Mouse (Mus musculus): Measurements from ENCODE around the gene Khdc4. TPM values are rescaled to one million over a fixed set of nuclear protein-coding genes. Genes with fewer than 3 reads are reported as not detected.

Khdc4 gene
- polyA plus RNA-seq, 1 experiment, result 23.2 TPM

- peaks cover 20% of the 10 kb centered on the region for H3K36me3 ChIP-seq (ENCODE audit: control insufficient read depth, insufficient read depth, low read length)
- TF ChIP-seq POLR2A (IDR thresholded peaks at IDR 0.05; ENCODE audit: low read depth, low read length) (no peak), CTCF (IDR thresholded peaks at IDR 0.05; ENCODE audit: extremely low read depth, insufficient read length, insufficient replicate concordance, low read depth, low read length) (no peak)
- H3K27me3 ChIP-seq (ENCODE audit: control insufficient read depth, insufficient read depth, low read length), result no peaks in the 10 kb centered on the region
- peaks cover 20% of the 10 kb centered on the region; the same call in 1 of the 2 replicates for H3K4me1 ChIP-seq (ENCODE audit: control insufficient read depth, insufficient read depth, insufficient read length, low read length)
- no peak overlapping the region for H3K4me3 ChIP-seq (ENCODE audit: low read depth, low read length)
- H3K27ac ChIP-seq (ENCODE audit: insufficient read depth, low read depth, low read length), result no peak overlapping the region
- 62% methylated on average over 13 of the region's 13 CpGs for WGBS
Observed at GRCm38 (mm10) chr3:88650713-88651504, 34.7 kb upstream of the Khdc4 start.

- H3K4me1 ChIP-seq (ENCODE audit: control insufficient read depth, insufficient read depth, insufficient read length, low read length), result peaks cover 20% of the 10 kb centered on the region; the same call in 1 of the 2 replicates
- WGBS, result 54% methylated on average over 18 of the region's 18 CpGs
- H3K27me3 ChIP-seq (ENCODE audit: control insufficient read depth, insufficient read depth, low read length), result no peaks in the 10 kb centered on the region
- H3K27ac ChIP-seq (ENCODE audit: insufficient read depth, low read depth, low read length), result no peak overlapping the region; the same call in 1 of the 2 replicates
- peaks cover 9% of the 10 kb centered on the region for H3K36me3 ChIP-seq (ENCODE audit: control insufficient read depth, insufficient read depth, low read length)
- TF ChIP-seq CTCF (IDR thresholded peaks at IDR 0.05; ENCODE audit: extremely low read depth, insufficient read length, insufficient replicate concordance, low read depth, low read length) (no peak), POLR2A (IDR thresholded peaks at IDR 0.05; ENCODE audit: low read depth, low read length) (no peak)
- no peak overlapping the region for H3K4me3 ChIP-seq (ENCODE audit: low read depth, low read length)
Observed at GRCm38 (mm10) chr3:88651669-88652618, 33.7 kb upstream of the Khdc4 start.

GRCm38 (mm10) chr3:88652846-88653515 is 32.6 kb upstream of the Khdc4 start, which contains the start of gene Rxfp4:
Gene Rxfp4, minus strand, starts transcription at chr3:88653142.
- no peak for TF ChIP-seq POLR2A (IDR thresholded peaks at IDR 0.05; ENCODE audit: low read depth, low read length)
- TF ChIP-seq CTCF (IDR thresholded peaks at IDR 0.05; ENCODE audit: extremely low read depth, insufficient read length, insufficient replicate concordance, low read depth, low read length), result no peak
- H3K4me3 ChIP-seq (ENCODE audit: low read depth, low read length), result no peak within 1 kb of the TSS
- peaks cover 20% of the 10 kb centered on the region; the same call in 1 of the 2 replicates for H3K4me1 ChIP-seq (ENCODE audit: control insufficient read depth, insufficient read depth, insufficient read length, low read length)
- 70% methylated on average over 17 of the region's 17 CpGs for WGBS
- H3K36me3 ChIP-seq (ENCODE audit: control insufficient read depth, insufficient read depth, low read length), result 0 out of 2 replicates have a peak, but pooled peaks cover under 1% of the 10 kb centered on the region
- no peaks in the 10 kb centered on the region for H3K27me3 ChIP-seq (ENCODE audit: control insufficient read depth, insufficient read depth, low read length)
- no peak within 1 kb of the TSS for H3K27ac ChIP-seq (ENCODE audit: insufficient read depth, low read depth, low read length)

GRCm38 (mm10) chr3:88653516-88654370 is 31.9 kb upstream of the Khdc4 start:
- Histone ChIP-seq H3K4me3 (ENCODE audit: low read depth, low read length) (no peak overlapping the region), H3K36me3 (ENCODE audit: control insufficient read depth, insufficient read depth, low read length) (no peaks in the 10 kb centered on the region), H3K4me1 (ENCODE audit: control insufficient read depth, insufficient read depth, insufficient read length, low read length) (peaks cover 20% of the 10 kb centered on the region; the same call in 1 of the 2 replicates), H3K27me3 (ENCODE audit: control insufficient read depth, insufficient read depth, low read length) (no peaks in the 10 kb centered on the region), H3K27ac (ENCODE audit: insufficient read depth, low read depth, low read length) (no peak overlapping the region)
- WGBS, result 38% methylated on average over 6 of the region's 6 CpGs
- TF ChIP-seq CTCF (IDR thresholded peaks at IDR 0.05; ENCODE audit: extremely low read depth, insufficient read length, insufficient replicate concordance, low read depth, low read length) (no peak), POLR2A (IDR thresholded peaks at IDR 0.05; ENCODE audit: low read depth, low read length) (no peak)

- 36% methylated on average over 4 of the region's 4 CpGs for WGBS
- H3K27me3 ChIP-seq (ENCODE audit: control insufficient read depth, insufficient read depth, low read length), result no peaks in the 10 kb centered on the region
- TF ChIP-seq CTCF (IDR thresholded peaks at IDR 0.05; ENCODE audit: extremely low read depth, insufficient read length, insufficient replicate concordance, low read depth, low read length) (no peak), POLR2A (IDR thresholded peaks at IDR 0.05; ENCODE audit: low read depth, low read length) (no peak)
- no peak overlapping the region for H3K4me3 ChIP-seq (ENCODE audit: low read depth, low read length)
- H3K36me3 ChIP-seq (ENCODE audit: control insufficient read depth, insufficient read depth, low read length), result no peaks in the 10 kb centered on the region
- H3K4me1 ChIP-seq (ENCODE audit: control insufficient read depth, insufficient read depth, insufficient read length, low read length), result peaks cover 20% of the 10 kb centered on the region; the same call in 1 of the 2 replicates
- H3K27ac ChIP-seq (ENCODE audit: insufficient read depth, low read depth, low read length), result no peak overlapping the region
Observed at GRCm38 (mm10) chr3:88654621-88655020, 31.0 kb upstream of the Khdc4 start.

GRCm38 (mm10) chr3:88655619-88656018 is 30.0 kb upstream of the Khdc4 start:
- no peak overlapping the region for H3K4me3 ChIP-seq (ENCODE audit: low read depth, low read length)
- TF ChIP-seq POLR2A (IDR thresholded peaks at IDR 0.05; ENCODE audit: low read depth, low read length) (no peak), CTCF (IDR thresholded peaks at IDR 0.05; ENCODE audit: extremely low read depth, insufficient read length, insufficient replicate concordance, low read depth, low read length) (no peak)
- H3K27ac ChIP-seq (ENCODE audit: insufficient read depth, low read depth, low read length), result no peak overlapping the region
- WGBS, result 90% methylated on average over 8 of the region's 8 CpGs
- H3K36me3 ChIP-seq (ENCODE audit: control insufficient read depth, insufficient read depth, low read length), result no peaks in the 10 kb centered on the region
- no peaks in the 10 kb centered on the region for H3K27me3 ChIP-seq (ENCODE audit: control insufficient read depth, insufficient read depth, low read length)
- peaks cover 22% of the 10 kb centered on the region; the same call in 1 of the 2 replicates for H3K4me1 ChIP-seq (ENCODE audit: control insufficient read depth, insufficient read depth, insufficient read length, low read length)
